Mouse (Mus musculus): ENCODE results near the gene Nol9. TPM values are rescaled to one million over a fixed set of nuclear protein-coding genes. Genes with fewer than 3 reads are reported as not detected.
A peak's percentile ranks its signal among the peaks of the same experiment; 100 is the strongest.

The Nol9 gene
- polyA plus RNA-seq, 1 experiment from 2014 or later = 36.9 TPM

DNA sequence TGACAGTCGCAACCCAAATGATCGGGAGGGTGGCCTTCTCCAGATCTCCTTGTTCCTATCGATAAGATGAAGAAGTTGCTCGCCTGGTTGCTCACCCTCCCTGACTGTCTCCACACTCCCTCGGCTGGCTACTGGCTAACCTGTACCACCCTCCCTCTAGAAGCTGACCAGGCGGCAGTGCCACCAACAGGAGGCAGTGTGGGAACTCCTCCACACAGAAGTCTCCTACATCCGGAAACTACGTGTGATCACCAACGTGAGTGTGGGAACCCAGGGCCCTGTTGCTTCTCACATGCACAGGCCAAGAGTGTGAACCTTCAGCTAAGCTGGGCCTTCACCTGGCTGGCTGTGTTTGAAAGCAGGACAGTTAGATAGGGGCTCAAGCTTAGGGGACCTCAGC is 67.6 kb downstream of the Nol9 start:
- Histone ChIP-seq H3K9me3 (no peaks in the 10 kb centered on the region), H3K27ac (no peak overlapping the region), H3K36me3 (peaks cover 85% of the 10 kb centered on the region), H3K27me3 (ENCODE audit: insufficient read depth, poor library complexity, severe bottlenecking) (peaks cover 45% of the 10 kb centered on the region), H3K4me1 (peaks cover 31% of the 10 kb centered on the region), H3K4me3 (peak overlapping the region; percentile 59; the same call in 1 of the 2 replicates)
- DNase-seq (ENCODE audit: low spot score) = no peak
- 49% methylated on average over 9 of the region's 9 CpGs for WGBS

DNA sequence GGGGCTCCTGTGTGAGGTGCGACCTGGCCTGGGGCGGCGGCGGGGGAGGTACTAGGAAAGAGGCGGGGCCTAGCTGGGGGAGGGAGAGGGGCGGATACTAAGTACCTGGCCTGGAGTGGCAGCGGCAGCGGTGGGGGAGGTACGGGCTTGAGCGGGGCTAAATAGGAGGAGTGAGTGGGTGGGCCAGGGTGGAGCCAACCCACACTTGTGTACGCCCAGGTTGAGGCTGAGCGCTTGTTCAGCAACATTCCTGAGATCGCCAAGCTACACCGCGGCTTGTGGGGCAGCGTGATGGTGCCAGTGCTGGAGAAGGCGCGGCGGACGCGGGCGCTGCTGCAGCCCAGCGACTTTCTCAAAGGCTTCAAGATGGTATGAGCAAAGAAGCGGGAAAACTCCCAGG is 68.4 kb downstream of the Nol9 start:
- Histone ChIP-seq H3K36me3 (peaks cover 85% of the 10 kb centered on the region), H3K27me3 (ENCODE audit: insufficient read depth, poor library complexity, severe bottlenecking) (peaks cover 51% of the 10 kb centered on the region), H3K27ac (peak overlapping the region; percentile 72), H3K4me1 (peaks cover 27% of the 10 kb centered on the region), H3K4me3 (peak overlapping the region; percentile 59), H3K9me3 (no peaks in the 10 kb centered on the region)
- DNase-seq (ENCODE audit: low spot score) = peak; percentile 91
- WGBS = 9% methylated on average over 24 of the region's 24 CpGs

DNA sequence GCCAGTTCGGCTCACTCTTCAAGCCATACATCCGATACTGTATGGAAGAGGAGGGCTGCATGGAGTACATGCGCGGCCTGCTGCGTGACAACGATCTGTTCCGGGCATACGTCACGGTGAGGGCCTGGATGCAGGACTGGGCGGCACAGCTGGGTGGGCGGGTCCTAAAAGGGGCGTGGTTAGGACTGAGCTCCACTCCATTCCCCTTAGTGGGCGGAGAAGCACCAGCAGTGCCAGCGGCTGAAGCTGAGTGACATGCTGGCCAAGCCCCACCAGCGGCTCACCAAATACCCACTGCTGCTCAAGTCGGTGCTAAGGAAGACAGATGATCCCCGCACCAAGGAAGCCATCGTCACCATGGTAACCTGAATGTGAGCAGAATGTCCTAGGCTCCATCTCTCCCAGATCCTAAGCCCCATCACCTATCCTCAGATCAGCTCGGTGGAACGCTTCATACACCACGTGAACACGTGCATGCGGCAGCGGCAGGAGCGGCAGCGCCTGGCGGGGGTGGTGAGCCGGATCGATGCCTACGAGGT is 68.9 kb downstream of the Nol9 start:
- peak; percentile 97 for DNase-seq (ENCODE audit: low spot score)
- Histone ChIP-seq H3K36me3 (peaks cover 82% of the 10 kb centered on the region), H3K27ac (peak overlapping the region; percentile 72), H3K4me3 (peak overlapping the region; percentile 59), H3K27me3 (ENCODE audit: insufficient read depth, poor library complexity, severe bottlenecking) (peaks cover 55% of the 10 kb centered on the region), H3K4me1 (peaks cover 24% of the 10 kb centered on the region), H3K9me3 (no peaks in the 10 kb centered on the region)
- 14% methylated on average over 30 of the region's 30 CpGs for WGBS

DNA sequence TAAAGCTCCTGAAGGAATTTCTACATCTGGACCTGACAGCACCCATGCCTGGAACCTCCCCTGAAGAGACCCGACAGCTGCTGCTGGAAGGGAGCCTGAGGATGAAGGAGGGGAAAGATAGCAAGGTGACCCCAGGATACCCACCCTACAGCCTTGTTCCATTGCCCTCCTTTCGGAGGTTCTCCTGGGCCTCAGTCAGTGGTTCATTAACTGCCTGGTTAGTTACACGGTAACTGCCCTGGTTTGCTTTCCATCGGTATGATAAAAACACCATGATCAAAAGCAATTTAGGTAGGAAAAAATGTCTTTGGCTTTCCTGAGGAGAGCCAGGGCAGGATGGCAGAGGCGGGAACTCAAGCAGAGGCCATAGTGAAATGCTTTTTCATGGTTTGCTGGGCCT is 69.6 kb downstream of the Nol9 start:
- H3K27me3 ChIP-seq (ENCODE audit: insufficient read depth, poor library complexity, severe bottlenecking) = peaks cover 58% of the 10 kb centered on the region
- 82% methylated on average over 5 of the region's 5 CpGs for WGBS
- peak overlapping the region; percentile 59 for H3K4me3 ChIP-seq
- peaks cover 24% of the 10 kb centered on the region for H3K4me1 ChIP-seq
- H3K9me3 ChIP-seq = no peaks in the 10 kb centered on the region
- H3K36me3 ChIP-seq = peaks cover 82% of the 10 kb centered on the region
- DNase-seq (ENCODE audit: low spot score) = no peak
- H3K27ac ChIP-seq = no peak overlapping the region

DNA sequence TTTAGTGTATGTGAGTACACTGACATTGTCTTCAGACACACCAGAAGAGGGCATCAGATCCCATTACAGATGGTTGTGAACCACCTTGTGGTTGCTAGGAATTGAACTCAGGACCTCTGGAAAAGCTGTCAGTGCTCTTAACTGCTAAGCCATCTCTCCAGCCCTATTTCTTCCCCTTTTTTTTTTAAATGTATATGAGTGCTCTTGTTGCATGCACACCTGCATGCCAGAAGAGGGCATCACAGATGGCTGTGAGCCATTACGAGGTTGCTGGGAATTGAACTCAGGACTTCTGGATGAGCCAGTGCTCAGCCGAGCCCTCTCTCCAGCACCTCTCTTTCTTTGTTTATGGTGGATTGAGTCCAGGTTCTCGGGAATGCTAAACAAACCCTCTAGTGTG is 70.4 kb downstream of the Nol9 start:
- 87% methylated on average over 3 of the region's 3 CpGs for WGBS
- Histone ChIP-seq H3K27me3 (ENCODE audit: insufficient read depth, poor library complexity, severe bottlenecking) (peaks cover 58% of the 10 kb centered on the region), H3K27ac (no peak overlapping the region), H3K36me3 (peaks cover 82% of the 10 kb centered on the region), H3K9me3 (no peaks in the 10 kb centered on the region), H3K4me3 (no peak overlapping the region), H3K4me1 (peaks cover 32% of the 10 kb centered on the region)
- no peak for DNase-seq (ENCODE audit: low spot score)

DNA sequence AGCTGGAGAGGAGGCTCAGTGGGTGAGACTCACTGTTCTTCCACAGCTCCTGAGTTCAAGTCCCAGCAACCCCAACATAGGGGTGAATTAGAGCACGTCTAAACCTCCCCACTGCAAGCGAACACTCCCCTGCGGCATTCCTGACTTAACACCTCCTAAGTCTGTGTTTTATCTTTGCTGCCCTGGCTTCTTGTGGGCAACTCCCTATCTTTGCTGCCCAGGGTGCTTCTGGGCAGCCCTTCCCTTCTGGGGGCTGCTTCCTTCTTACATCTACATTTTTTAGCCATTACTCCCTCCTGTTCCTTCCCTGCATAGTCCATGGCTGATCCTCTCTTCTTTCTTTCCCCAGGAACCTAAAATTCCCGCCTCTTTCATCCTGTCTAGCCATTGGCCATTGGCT is 71.6 kb downstream of the Nol9 start:
- DNase-seq (ENCODE audit: low spot score) = no peak
- no peak overlapping the region for H3K27ac ChIP-seq
- peaks cover 66% of the 10 kb centered on the region for H3K27me3 ChIP-seq (ENCODE audit: insufficient read depth, poor library complexity, severe bottlenecking)
- H3K4me3 ChIP-seq = no peak overlapping the region
- H3K9me3 ChIP-seq = no peaks in the 10 kb centered on the region
- WGBS = 59% methylated on average over 4 of the region's 4 CpGs
- peaks cover 82% of the 10 kb centered on the region for H3K36me3 ChIP-seq
- peaks cover 42% of the 10 kb centered on the region for H3K4me1 ChIP-seq

Other genes with a start within 250 kb of the Nol9 start
- gene Camta1, start 177.4 kb upstream of the Nol9 start, polyA plus RNA-seq (2016; fragmentation: Nextera tagmentation; extraction: Ambion mirVana) = 115 and 123 TPM in 2 replicates
- 80.5 and 85.8 TPM in 2 replicates for gene Dnajc11, start 105.6 kb upstream of the Nol9 start, polyA plus RNA-seq (2016; fragmentation: Nextera tagmentation; extraction: Ambion mirVana)
- gene Thap3, start 50.3 kb upstream of the Nol9 start, polyA plus RNA-seq (2016; fragmentation: Nextera tagmentation; extraction: Ambion mirVana) = 29.3 and 30.1 TPM in 2 replicates
- gene Phf13, start 43.1 kb upstream of the Nol9 start, polyA plus RNA-seq (2016; fragmentation: Nextera tagmentation; extraction: Ambion mirVana) = 22.9 and 26.2 TPM in 2 replicates
- 28.4 and 42.2 TPM in 2 replicates for gene Klhl21, start 30.5 kb upstream of the Nol9 start, polyA plus RNA-seq (2016; fragmentation: Nextera tagmentation; extraction: Ambion mirVana)
- 16.6 and 21.0 TPM in 2 replicates for gene Zbtb48, start 11.7 kb upstream of the Nol9 start, polyA plus RNA-seq (2016; fragmentation: Nextera tagmentation; extraction: Ambion mirVana)
- gene Tas1r1, start 753 bp upstream of the Nol9 start, polyA plus RNA-seq (2016; fragmentation: Nextera tagmentation; extraction: Ambion mirVana) = 0.11 and 0.19 TPM in 2 replicates
- gene Plekhg5, start 33.2 kb downstream of the Nol9 start, polyA plus RNA-seq (2016; fragmentation: Nextera tagmentation; extraction: Ambion mirVana) = 10.1 and 10.2 TPM in 2 replicates
- gene Tnfrsf25, start 76.6 kb downstream of the Nol9 start, polyA plus RNA-seq (2016; fragmentation: Nextera tagmentation; extraction: Ambion mirVana) = 0.90 and 1.3 TPM in 2 replicates
- gene Espn, start 113.0 kb downstream of the Nol9 start, polyA plus RNA-seq (2016; fragmentation: Nextera tagmentation; extraction: Ambion mirVana) = 1.4 and 4.0 TPM in 2 replicates
- not detected in 2 replicates for gene Hes2, start 119.5 kb downstream of the Nol9 start, polyA plus RNA-seq (2016; fragmentation: Nextera tagmentation; extraction: Ambion mirVana)
- 43.7 and 48.9 TPM in 2 replicates for gene Acot7, start 138.8 kb downstream of the Nol9 start, polyA plus RNA-seq (2016; fragmentation: Nextera tagmentation; extraction: Ambion mirVana)
- 5.5 and 6.3 TPM in 2 replicates for gene Gpr153, start 234.9 kb downstream of the Nol9 start, polyA plus RNA-seq (2016; fragmentation: Nextera tagmentation; extraction: Ambion mirVana)

Measured in heart, embryonic 10.5 days (tissue).